21 mouse cellular contexts compared by ENCODE assay signal in genomic region chr2:158163034-158163433, GRCm38 (mm10). TPM values are rescaled to one million over a fixed set of nuclear protein-coding genes. Genes with fewer than 3 reads are reported as not detected.
A peak's percentile ranks its signal among the peaks of the same experiment; 100 is the strongest.
DNase-seq lines count a peak whose midpoint lies in the region; ATAC-seq and TF ChIP-seq lines count a peak whose summit lies in the region.
"Had no signal": no experiment of that assay in that cellular context is flagged by ENCODE, and none has a peak within 500 bp of the region (broad histone marks: within the 10 kb centered on the region; RNA-seq: fewer than 3 reads in every experiment).

No protein-coding gene starts in this region.

- no peak for TF ChIP-seq POLR2A in small intestine, adult 2 months (IDR thresholded peaks at IDR 0.05; ENCODE audit: low read depth, low read length)

- no peak overlapping the region for H3K27ac ChIP-seq in neural tube, embryonic 13.5 days (replicated peaks)
- H3K27ac ChIP-seq in neural tube, embryonic 15.5 days (replicated peaks) = no peak overlapping the region
- H3K27ac ChIP-seq in small intestine, adult 2 months (ENCODE audit: insufficient read depth, low read depth, low read length) = 0 out of 2 replicates have a peak overlapping the region, but pooled peaks have one; percentile 4
- H3K27ac ChIP-seq: forebrain, embryonic 13.5 days; limb, embryonic 10.5 days had no signal

- H3K4me2 ChIP-seq in neural tube, embryonic 13.5 days = no peak overlapping the region
- no peak overlapping the region for H3K4me2 ChIP-seq in neural tube, embryonic 15.5 days
- H3K4me2 ChIP-seq: forebrain, embryonic 13.5 days; heart, embryonic 11.5 days had no signal

- H3K36me3 ChIP-seq in neural tube, embryonic 13.5 days = no peaks in the 10 kb centered on the region
- H3K36me3 ChIP-seq in neural tube, embryonic 15.5 days = no peaks in the 10 kb centered on the region
- H3K36me3 ChIP-seq in small intestine, adult 2 months (ENCODE audit: control insufficient read depth, insufficient read depth, low read length) = no peaks in the 10 kb centered on the region
- H3K36me3 ChIP-seq: limb, embryonic 10.5 days had no signal

- ATAC-seq in neural tube, embryonic 13.5 days (ENCODE audit: low read depth) = no peak
- no peak for ATAC-seq in neural tube, embryonic 15.5 days (ENCODE audit: low FRiP score)
- ATAC-seq in CD4-positive, CD25-positive, alpha-beta regulatory T cell, adult 4 months = peak; percentile 24
- peak; percentile 11 for ATAC-seq in inflammation-experienced regulatory T-cells, adult 6 months
- ATAC-seq in cerebellum, adult (ENCODE audit: insufficient number of reproducible peaks, low FRiP score, low TSS enrichment) = no peak
- ATAC-seq: forebrain, embryonic 13.5 days; Patski had no signal

- H3K4me3 ChIP-seq in neural tube, embryonic 13.5 days = no peak overlapping the region
- no peak overlapping the region for H3K4me3 ChIP-seq in neural tube, embryonic 15.5 days (replicated peaks)
- no peak overlapping the region for H3K4me3 ChIP-seq in small intestine, adult 2 months (ENCODE audit: low read depth, low read length)
- H3K4me3 ChIP-seq: forebrain, embryonic 13.5 days; limb, embryonic 10.5 days had no signal

- peak overlapping the region; percentile 17; the same call in 1 of the 2 replicates for H3K9ac ChIP-seq in neural tube, embryonic 13.5 days
- H3K9ac ChIP-seq in neural tube, embryonic 15.5 days (replicated peaks) = no peak overlapping the region
- H3K9ac ChIP-seq: forebrain, embryonic 13.5 days had no signal

- WGBS in neural tube, embryonic 13.5 days = 75% methylated on average over 6 of the region's 6 CpGs
- WGBS in neural tube, embryonic 15.5 days = 75% methylated on average over 6 of the region's 6 CpGs
- 44% methylated on average over 6 of the region's 6 CpGs for WGBS in small intestine, adult 2 months

- no peaks in the 10 kb centered on the region for H3K9me3 ChIP-seq in neural tube, embryonic 13.5 days
- no peaks in the 10 kb centered on the region for H3K9me3 ChIP-seq in neural tube, embryonic 15.5 days (replicated peaks)
- H3K9me3 ChIP-seq: limb, embryonic 10.5 days had no signal

- peaks cover 13% of the 10 kb centered on the region for H3K4me1 ChIP-seq in neural tube, embryonic 13.5 days (replicated peaks)
- H3K4me1 ChIP-seq in neural tube, embryonic 15.5 days = 0 out of 2 replicates have a peak, but pooled peaks cover 5% of the 10 kb centered on the region
- peaks cover 51% of the 10 kb centered on the region; the same call in 1 of the 2 replicates for H3K4me1 ChIP-seq in small intestine, adult 2 months (ENCODE audit: control insufficient read depth, insufficient read depth, insufficient read length, low read length)

- no peak for DNase-seq in adrenal gland, postnatal 14 days
- no peak for DNase-seq in left cerebral cortex, adult 8-10 months (ENCODE audit: low spot score in 2 of 2)
- DNase-seq: adrenal gland, adult 2 months; cerebellum, adult 18-20 months; cerebellum, postnatal 14 days; kidney, adult 8-10 months; kidney, postnatal 14 days; liver; lung, postnatal 10 days; midbrain, embryonic 14.5 days; thymus, postnatal 25 days had no signal

- H3K27me3 ChIP-seq in neural tube, embryonic 13.5 days = no peaks in the 10 kb centered on the region
- no peaks in the 10 kb centered on the region for H3K27me3 ChIP-seq in neural tube, embryonic 15.5 days (replicated peaks)
- no peaks in the 10 kb centered on the region for H3K27me3 ChIP-seq in small intestine, adult 2 months (ENCODE audit: control insufficient read depth, insufficient read depth, low read length)
- H3K27me3 ChIP-seq: forebrain, embryonic 13.5 days; Patski had no signal

- TF ChIP-seq CTCF in small intestine, adult 2 months (IDR thresholded peaks at IDR 0.05; ENCODE audit: extremely low read depth, insufficient read length, insufficient replicate concordance, low read depth, low read length) = no peak

RNA-seq across cellular contexts. Expression of gene Tgm2, which starts 16.8 kb away (rescaled TPM):
- polyA plus RNA-seq in neural tube, embryonic 13.5 days (2015; fragmentation: Nextera tagmentation; extraction: Ambion mirVana) = 11.0 and 12.0 TPM in 2 replicates
- polyA plus RNA-seq in neural tube, embryonic 15.5 days (2015; fragmentation: Nextera tagmentation; extraction: Ambion mirVana) = 7.8 and 13.9 TPM in 2 replicates
- polyA plus RNA-seq in CD4-positive, CD25-positive, alpha-beta regulatory T cell, adult 4 months (2017; shearing (Covaris generic)) = 1 to 10 TPM; 3.1 to 4.4 TPM
- polyA plus RNA-seq in inflammation-experienced regulatory T-cells, adult 6 months (2017; shearing (Covaris generic)) = 1 to 10 TPM; 1.2 to 2.6 (median 2.1) TPM
- polyA plus RNA-seq in small intestine, adult 2 months (2012; rRNA removed) = 89.6 and 93.0 TPM in 2 replicates
- 69.0 and 75.1 TPM in 2 replicates for total RNA-seq in adrenal gland, postnatal 14 days (2021)
- total RNA-seq in left cerebral cortex, adult 8-10 months (2022) = 10 to 100 TPM in 3 of 4 experiments, 1 to 10 TPM in 1; 9.3 to 13.7 (median 10.1) TPM

Comparison
In these comparisons a context has a peak if more than half of its experiments do, and no peak if none do; other contexts are left out.
1. ATAC-seq: peak in CD4-positive, CD25-positive, alpha-beta regulatory T cell, adult 4 months (single experiment) and inflammation-experienced regulatory T-cells, adult 6 months (single experiment); none in neural tube, embryonic 13.5 days (single experiment), neural tube, embryonic 15.5 days (single experiment) and cerebellum, adult (single experiment).